Mouse (Mus musculus) cerebral cortex, adult 2 months (tissue): ENCODE results near the gene Fchsd2.

Experiments used
- WGBS: fragments of 180-500 bp; shearing (Covaris S2); methylation state at CpG from one replicate; pipeline ENCODE4 v1.1.7; 2018; 5-methylcytosine and 5-hydroxymethylcytosine counted together

Gene Fchsd2

DNA sequence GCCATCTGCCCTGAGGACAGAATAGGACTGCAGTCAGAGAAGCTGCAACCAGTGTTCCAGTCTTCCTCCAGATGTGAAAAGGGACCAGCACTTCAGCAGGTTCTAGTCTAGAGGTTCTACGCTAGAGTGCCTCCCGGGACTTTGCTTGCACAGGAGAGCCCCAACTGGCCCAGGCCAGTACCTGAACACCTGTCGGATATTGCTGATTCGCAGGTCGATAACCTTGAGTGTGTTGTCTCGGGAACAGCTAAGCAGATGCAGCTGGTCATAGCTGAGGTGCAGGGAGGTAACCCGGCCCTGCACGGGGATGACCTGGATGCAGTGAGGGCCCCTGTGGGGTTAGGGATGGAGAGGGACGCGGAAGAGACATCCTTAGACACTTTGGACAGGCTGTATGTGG is 197.7 kb downstream of the Fchsd2 start:
- 95% methylated on average over 10 of the region's 10 CpGs for WGBS

DNA sequence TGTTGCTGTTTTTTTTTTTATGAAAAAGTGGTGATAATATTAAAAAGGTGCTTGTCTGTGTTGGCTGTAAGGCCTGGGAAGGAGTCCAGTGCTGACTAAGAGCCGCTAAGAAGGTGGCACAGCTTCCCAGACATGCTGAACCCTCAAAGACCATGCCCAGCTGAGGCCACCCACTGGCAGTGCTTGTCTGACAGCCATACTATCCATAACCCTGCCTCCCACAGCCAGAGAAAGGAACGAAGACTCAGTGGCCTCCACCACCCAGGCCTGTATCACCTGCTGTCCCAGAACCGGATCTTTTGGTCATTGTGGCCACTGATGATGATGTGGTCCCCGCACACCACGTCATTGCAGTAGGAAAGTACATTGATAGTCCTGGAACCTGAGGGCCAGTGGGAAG is 198.5 kb downstream of the Fchsd2 start:
- WGBS, result 78% methylated on average over 5 of the region's 5 CpGs

DNA sequence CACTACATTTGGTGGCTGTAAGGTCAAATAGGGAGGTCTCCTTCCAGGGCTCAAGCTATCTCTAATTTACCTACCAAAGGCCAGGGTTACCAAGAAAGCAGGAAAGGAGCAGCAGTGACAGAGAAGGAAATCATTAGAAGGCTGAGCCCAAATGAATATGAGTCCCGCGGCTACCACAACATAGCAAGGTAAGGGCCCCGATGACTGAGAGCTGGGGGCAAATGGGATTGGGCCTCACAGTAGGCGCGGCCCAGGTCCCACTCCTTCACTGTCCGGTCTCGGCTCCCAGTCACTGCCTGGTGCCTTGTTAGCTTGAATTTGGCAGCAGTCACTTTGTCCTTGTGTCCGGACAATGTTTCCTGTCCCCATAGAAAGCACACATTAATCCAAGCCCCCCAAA is 199.0 kb downstream of the Fchsd2 start:
- WGBS, result 92% methylated on average over 8 of the region's 8 CpGs

DNA sequence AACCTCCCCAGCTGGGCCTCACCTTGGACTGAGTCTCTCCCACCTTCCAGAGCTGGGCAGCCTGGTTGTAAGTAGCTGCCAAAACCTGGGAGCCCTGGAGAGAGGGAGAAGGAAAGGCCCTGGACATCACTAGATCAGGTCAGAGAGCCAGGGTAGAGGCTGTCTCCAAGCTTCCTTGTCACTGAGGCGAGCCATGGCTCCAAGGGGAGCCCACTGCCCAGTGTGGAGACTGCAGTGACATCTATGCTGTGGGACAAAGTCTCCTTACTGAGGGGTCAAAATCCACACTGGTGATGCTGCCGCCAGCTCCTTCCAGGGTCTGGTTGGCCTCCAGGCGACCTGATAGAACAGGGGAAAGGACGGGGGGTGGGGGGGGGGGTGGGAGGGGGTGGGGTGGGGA is 199.4 kb downstream of the Fchsd2 start:
- 76% methylated on average over 4 of the region's 4 CpGs for WGBS

DNA sequence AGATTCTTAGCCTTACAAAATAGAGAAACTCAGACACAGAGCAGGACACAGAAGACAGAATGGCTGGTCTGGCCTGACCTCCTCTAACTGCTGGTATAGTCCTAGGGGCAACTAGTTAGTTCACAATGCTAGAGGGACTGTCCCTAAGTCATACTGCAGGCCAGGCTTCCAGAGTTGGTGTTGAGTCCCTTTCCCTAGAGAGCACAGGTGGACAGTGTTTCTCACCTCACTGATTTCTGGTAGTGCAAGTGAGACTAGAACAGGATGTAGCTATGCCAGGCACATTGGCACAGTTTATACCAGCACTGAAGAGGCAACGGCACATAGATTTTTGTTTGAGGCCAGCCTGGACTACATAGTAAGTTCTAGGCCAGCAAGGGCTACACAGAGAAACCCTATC is 200.0 kb downstream of the Fchsd2 start:
- 71% methylated on average over 1 of the region's 1 CpGs for WGBS

DNA sequence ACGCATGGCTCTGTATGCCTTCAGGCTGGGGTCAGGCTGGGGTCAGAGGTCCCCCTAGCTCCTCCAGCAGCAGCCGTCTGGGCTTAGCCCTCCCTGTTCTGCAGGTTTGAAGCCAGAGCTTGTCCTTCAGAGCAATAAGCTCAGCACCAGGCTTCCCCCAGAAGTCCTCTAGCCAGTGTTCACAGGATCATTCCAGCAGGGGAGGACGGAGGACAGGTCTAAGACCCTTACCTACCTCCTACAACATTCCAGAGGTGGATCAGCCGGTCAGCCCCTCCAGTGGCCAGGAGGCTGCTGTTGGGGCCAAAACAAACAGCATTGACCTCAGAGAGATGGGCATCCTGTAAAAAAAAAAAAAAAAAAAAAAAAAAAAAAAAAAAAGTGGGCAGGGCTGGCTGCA is 200.5 kb downstream of the Fchsd2 start:
- WGBS, result 90% methylated on average over 4 of the region's 4 CpGs

DNA sequence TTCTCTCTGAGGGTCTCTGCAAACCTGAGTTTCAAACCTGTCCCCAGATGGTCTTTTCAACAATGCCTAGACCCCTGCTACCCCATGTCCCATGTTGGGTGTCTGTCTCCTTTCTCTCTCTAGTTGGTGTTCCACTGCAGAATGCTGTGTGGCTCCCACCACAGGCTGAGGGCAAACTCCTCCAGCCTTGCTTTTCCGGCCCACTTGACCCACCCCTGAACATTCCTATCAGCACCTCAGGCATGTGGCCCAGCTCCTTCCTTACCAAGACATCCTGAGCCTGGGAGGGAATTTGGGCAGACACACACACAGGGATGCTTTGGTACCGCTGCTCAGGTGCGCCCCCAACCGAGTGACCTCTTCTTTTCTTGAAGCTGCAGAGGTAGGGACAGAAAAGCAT is 200.9 kb downstream of the Fchsd2 start:
- 60% methylated on average over 4 of the region's 4 CpGs for WGBS

DNA sequence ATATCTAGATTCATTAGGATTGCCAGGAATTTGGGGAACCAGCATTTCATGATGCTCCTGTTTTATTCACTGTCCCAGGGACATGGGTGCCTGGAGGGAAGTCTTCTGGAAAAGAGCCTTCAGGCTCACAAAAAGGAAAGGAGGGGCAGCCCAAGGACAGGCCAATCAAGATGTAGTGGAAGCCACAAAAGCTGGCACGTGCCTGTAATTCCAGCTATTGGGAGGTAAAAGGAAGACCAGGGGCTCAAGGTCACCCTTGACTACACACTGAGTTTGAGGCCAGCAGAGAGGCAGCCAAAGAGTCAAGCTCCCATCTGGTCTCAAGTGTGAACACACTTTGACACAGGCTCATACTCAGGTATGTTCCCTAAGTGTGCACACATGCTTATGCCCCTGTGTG is 202.8 kb downstream of the Fchsd2 start:
- WGBS, result 77% methylated on average over 1 of the region's 1 CpGs

DNA sequence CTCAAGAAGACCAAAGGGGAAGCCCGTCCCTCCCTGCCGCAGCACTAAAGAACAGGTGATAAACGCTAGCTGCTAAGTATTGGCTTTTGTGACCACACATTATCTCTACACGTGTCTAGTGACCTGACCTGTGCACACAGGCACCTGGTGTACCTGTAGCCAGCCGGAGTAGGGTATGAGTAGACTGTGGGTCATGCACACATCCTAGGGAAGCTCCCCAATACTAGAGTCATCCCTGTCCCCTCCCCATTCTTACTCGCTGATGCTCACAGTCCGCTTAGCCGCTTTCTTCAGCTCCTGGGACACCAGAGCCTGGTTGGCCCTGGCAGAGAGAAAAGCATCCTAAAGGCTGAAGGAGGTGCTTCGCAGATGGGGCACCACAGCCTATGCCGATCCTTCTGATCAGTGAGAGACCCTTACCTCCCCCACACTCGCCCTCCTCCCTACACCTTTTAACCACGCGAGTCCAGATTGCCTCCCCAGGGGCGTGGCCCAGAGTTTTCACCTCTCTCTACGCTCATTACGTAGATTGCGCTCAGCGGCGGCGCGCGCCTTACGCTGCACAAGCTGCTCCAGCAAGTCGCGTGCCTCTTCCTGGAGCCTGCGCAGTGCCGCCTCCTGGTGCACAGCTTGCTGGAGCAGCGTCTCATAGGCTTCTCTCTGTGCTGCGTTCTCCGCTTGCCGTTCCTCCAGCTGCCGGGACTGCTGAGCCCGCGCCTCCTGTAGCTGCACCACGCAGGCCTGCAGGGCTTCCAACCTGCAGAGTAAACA is 203.8 kb downstream of the Fchsd2 start:
- 16% methylated on average over 35 of the region's 35 CpGs for whole genome bisulfite sequencing

DNA sequence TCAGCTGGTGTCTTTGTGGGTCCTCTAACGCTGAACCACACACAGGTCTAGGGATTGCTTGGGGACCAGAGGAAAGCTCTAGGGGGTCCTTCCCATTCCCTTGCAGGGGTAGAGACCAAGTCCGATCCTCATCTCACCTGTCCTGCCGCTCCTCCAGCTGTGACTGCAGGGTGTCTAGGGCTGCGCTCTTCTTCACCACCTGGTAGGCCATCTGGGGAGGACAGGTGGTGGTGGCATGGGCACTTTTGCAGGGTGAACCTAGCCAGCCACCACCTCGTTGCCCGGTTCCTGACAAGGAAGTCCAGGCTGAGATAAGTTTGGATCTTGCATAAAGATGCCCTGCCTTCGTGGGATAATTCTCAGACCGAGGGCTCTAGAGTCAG is 204.4 kb downstream of the Fchsd2 start:
- WGBS, result 34% methylated on average over 8 of the region's 8 CpGs

DNA sequence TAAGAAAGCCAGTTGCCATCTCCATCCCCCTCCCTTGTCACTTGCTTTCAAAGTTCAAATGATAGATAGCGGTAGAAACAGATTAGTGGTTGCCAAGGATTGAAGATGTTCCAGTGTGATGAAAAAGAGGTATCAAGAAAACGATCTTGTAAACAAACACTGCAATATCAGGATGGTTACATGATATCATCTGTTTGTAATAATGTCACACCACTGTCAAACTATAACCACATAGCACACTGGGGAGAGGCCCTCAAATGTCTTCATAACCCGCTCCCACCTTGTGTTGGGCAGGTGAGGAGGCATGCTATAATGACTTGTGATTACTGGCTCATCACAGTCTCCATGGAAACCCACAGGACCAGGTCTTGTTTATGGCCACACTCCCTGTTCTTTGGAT is 205.7 kb downstream of the Fchsd2 start:
- 91% methylated on average over 3 of the region's 3 CpGs for WGBS

DNA sequence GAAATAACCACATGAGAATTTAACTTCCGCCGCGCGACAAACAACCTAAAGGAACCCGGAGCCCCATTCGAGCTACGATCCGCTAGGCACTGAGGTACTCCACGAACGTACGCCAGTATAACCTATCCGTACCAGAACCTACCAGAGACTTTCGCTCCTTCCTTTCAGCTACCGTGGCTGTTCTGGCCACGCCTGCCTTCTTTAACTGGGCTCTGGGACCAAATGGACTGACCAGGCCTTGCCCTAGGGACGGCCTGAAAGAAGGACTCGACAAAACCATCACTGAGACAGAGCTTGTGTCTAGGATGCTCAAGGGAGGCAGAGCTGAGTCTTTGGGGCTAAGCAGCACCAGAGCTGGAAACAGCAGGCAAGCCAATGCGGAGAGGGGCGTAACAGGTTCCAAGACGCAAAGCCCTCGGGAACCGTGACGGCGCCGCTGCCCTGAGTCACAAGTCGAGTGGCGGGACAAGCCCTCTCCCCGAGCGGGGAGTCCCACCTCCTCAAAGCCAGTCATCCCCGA is 208.8 kb downstream of the Fchsd2 start:
- WGBS, result 1% methylated on average over 30 of the region's 30 CpGs

DNA sequence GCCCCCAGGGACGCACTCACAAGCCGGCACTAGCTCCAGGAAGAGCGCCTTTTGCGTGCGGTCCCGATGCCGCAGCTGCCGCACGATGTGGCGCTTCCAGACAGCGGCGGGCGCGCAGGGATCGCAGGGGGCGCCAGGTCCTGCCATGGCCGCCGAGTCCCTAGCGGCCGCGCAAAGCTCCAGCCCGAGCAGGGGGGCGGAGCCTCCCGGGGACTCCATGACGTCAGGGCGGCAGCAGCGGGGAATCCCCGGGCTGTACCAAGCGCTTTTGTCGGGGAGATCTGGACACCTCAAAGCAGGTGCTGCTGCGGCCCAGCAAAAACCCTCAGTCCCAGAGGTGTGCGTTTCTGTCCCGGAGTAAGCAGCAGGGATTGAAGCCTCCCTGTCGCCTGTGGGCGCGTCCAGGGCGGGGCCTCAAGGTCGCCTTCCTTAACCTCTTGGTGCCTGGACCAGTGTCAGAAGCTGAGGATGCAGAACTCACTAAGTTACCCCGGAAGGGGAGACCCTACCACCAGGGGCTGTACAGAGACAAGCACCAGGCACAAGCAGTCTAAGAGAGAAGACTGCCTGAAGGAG is 209.3 kb downstream of the Fchsd2 start, which contains the start of gene Atg16l2:
Atg16l2 (minus strand) TSS at position 371 of the 576 bp plus-strand sequence.
- WGBS, result under 1% methylated on average over 39 of the region's 39 CpGs

DNA sequence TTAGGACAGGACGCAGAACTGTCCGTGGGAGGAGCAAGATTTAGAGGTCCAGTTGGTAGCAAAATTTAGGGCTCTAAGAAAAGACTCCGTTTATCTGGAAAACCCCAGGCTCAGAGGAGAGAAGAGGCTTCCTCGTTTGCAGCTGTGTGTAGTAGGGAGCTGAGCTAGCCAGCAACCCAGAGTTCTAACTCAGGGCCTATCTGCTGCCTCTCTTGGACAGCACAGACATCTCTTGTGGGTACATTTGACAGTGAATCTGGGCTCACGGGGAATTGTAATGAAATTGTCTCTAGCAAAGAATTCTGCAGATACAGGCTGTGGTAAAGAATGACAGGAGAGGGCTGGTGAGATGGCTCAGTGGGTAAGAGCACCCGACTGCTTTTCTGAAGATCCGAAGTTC is 210.0 kb downstream of the Fchsd2 start:
- 23% methylated on average over 7 of the region's 7 CpGs for WGBS

DNA sequence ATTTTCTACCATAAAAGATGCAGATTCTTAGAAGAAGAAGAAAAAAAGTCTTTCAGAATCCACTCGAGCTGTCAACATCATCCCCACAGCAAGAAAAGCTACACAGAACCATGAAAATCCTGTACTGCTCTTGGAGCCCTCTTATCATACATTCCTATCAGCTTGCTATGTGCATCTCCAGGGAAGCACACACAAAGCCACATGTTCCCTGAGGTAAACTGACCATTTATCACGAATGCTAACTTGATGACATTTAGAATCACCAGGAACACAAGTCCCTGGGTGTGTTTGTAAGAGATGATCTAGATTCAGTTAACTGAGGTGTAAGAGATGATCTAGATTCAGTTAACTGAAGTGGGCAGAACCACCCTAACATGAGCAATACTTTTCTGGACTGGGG is 214.2 kb downstream of the Fchsd2 start:
- WGBS, result 68% methylated on average over 2 of the region's 2 CpGs

DNA sequence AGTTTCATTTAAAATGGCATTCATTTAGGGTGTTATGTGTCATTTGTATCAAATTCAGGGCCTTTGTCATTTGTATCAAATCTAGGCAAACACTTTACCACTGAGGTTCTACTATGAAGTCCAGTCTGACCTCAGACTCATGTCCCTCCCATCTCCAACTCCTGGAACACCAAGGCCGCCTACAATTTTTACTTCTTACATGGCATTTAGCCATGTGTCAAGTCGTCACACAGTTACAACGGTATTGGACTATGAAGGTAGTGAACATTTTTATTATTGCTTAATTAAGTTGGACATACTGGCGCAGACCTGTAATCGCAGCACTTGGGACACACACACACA is 217.3 kb downstream of the Fchsd2 start:
- WGBS, result 14% methylated on average over 5 of the region's 5 CpGs

DNA sequence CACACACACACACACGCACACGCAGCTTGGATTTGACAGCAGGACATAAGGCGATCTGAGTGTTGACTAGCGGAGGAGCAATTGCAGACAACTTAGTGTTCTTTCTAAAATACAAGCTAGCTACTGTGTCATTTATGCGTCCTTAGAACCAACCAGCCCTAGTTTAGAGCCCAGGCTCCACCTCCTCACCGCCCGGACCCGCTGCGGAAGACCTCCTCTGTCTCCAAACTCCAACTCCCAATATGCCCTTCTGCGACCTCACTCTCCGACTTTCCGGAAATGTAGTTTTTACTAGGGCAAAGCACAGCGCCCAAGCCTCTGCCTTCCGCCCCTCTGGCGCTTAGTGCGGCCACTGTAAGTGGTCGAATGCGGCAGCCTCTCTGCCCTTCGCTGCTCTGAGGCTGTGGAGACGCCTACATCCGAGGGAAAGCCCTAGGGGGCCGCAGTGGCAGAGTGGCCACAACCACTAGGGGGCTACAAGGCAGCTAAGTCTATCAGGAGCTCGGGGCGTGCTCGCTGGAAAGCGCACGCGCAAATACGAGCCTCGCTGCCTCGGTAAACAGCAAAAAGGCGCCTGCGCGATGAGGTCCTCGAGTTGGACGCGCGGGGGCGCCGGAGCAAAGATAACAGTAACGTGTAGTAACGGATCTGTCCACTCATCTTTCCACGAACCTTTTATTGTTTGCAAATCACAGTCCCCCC is 217.8 kb downstream of the Fchsd2 start:
- WGBS, result under 1% methylated on average over 43 of the region's 43 CpGs

DNA sequence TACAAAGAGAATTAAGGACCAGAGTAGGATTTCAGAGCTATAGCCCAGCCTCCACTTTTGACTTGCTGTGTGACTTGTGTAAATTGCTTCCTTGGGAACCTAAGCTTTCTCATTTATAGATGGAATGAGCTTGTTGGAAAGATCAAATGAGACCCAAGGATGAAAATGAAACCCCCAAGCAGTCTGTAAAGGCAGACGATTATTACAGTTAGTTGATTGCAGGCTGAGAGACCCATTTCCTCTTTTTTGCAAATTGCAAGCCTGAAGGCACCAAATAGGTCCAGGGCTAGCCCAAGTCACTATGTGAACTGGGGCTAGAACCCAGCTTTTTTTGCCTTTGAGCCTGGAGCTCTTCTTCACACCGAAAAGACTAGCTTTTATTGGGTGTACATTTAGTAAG is 218.4 kb downstream of the Fchsd2 start:
- WGBS, result 25% methylated on average over 2 of the region's 2 CpGs

DNA sequence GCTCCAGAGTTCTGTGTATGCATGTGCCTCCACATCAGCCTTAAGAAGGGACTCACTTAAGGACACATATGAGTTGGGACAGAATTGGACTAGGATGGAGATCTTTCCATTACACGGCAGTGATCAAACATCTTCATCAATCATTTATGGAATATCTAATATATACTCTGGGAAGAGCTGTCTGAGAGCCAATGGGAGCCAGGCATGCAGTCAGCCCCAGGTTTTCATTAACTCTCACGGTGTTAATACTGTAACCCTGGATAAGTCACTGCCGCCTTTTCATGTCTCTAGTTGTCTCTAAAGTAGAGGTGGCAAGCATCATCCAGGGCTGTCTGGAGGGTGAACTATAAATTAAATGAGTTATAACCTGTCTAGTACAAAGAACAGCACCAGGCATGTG is 220.4 kb downstream of the Fchsd2 start:
- 84% methylated on average over 3 of the region's 3 CpGs for WGBS

DNA sequence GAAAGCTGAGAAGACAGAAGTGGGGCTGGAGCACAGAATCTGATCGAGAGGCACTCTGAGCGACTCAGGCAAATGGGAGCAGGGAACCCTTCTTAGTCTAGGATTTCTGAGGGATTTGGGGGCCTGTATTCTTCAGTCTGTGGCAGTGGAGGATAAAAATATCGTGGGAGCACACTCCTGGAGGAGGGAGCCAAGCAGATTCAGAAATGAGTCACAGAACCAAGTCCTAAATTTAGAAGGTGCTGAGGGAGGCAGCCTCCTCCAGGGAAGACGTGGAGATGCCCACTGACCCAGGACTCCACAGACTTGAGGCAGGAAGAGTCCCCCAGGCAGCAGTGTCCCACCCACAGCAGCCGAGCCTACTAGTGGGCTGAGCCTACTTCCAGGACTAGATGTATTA is 221.7 kb downstream of the Fchsd2 start:
- 33% methylated on average over 5 of the region's 5 CpGs for WGBS

DNA sequence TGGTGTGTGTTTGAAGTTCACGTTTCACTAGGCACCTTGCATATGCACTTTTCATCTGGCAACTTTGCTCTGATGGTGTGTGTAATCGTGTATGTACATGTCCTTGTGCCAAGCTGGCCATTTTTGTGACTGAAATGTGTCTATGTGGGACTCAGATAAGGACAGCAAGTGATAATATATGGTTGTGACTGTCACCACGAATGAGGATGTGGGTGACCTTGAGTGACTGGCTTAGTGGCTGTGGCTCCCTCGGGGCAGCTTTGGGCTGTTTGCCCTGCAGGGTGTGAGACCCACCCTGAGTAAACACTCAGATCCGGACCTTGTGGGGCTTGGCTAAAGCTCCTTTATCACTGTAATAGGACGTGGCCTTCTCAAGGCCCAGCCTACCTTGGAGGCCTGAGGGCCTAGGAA is 223.9 kb downstream of the Fchsd2 start:
- WGBS, result 65% methylated on average over 6 of the region's 6 CpGs

DNA sequence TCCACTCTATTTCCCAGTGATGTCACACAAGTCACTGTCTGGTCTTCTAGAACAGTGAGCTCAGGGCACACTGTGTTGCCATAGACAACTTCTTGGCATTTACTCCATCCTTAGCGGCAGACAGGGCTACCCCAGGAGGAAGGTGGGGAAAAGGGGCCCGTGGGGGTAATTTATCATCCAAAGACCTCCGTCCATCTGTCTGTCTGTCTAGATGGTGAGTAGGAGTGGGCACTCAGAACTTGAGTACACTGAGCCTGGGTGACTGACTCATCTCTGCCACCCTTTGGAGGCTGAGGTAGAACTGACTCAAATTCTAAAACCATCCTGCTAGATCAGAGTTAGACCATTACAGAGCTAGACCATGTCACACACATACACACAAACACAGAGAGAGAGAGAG is 224.4 kb downstream of the Fchsd2 start, which contains the start of gene Stard10:
Stard10 (plus strand) TSS at position 73 of the 400 bp plus-strand sequence.
- 65% methylated on average over 3 of the region's 3 CpGs for whole genome bisulfite sequencing

DNA sequence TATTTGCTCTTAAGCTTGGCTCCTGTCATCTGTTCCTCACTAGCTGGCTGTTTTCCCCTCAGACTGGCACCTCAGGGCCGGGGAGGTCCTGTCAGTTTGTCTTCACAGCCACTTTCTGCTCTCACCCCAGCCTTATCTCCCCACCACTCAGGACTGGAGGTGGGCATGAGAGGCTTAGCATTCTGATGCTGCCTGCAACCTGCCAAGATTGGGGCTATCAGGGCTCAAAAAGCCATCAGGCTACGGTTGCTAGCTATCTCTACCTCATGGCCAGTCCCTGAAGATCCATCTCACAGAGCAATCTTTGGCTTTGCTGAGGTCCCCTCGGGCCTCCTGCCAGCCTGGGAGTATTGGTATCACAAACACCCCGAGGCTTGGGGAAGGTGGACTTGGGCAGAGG is 226.2 kb downstream of the Fchsd2 start:
- WGBS, result 91% methylated on average over 4 of the region's 4 CpGs
